Mouse (Mus musculus) heart, adult 2 months (tissue): ENCODE measurements at regions not wholly inside any gene's neighbourhood (a gene's known extent, or its start where the extent isn't known, plus 50 kb on each side); places are given as distances from the start of the nearest gene placed in this dataset.
A peak's percentile ranks its signal among the peaks of the same experiment; 100 is the strongest.

ENCODE experiments used
- DNase-seq, 2 experiments: peaks; one replicate each; pipeline ENCODE4 v3.0.0; 2021
- H3K27ac ChIP-seq: fragments of 200-600 bp; 2 replicates; pipeline ENCODE4 v1.8.1; 2022
- H3K27me3 ChIP-seq: fragments of 200-500 bp; 2 replicates; pipeline ENCODE4 v1.6.1; 2012; ENCODE audit warnings: mild to moderate bottlenecking, low read length, inconsistent platforms, mixed read lengths; ENCODE audit not compliant: control insufficient read depth, insufficient read depth
- H3K36me3 ChIP-seq: fragments of 200-500 bp; 2 replicates; pipeline ENCODE4 v1.6.1; 2012; ENCODE audit warnings: low read length, inconsistent platforms; ENCODE audit not compliant: control insufficient read depth, insufficient read depth
- H3K4me1 ChIP-seq: fragments of 200-500 bp; 2 replicates; pipeline ENCODE4 v1.6.1; 2011; ENCODE audit warnings: low read length; ENCODE audit not compliant: control insufficient read depth, insufficient read depth
- H3K4me3 ChIP-seq: fragments of 200-600 bp; 2 replicates; pipeline ENCODE4 v1.8.1; 2022
- H3K79me2 ChIP-seq: fragments of 200-500 bp; replicated peaks from 2 replicates; pipeline ENCODE4 v1.6.1; 2012; ENCODE audit warnings: mild to moderate bottlenecking, inconsistent platforms, low read length, moderate library complexity, mixed read lengths; ENCODE audit not compliant: control insufficient read depth, insufficient read depth
- H3K9ac ChIP-seq: fragments of 200-500 bp; 2 replicates; pipeline ENCODE4 v1.6.1; 2012; ENCODE audit warnings: low read depth, mild to moderate bottlenecking, control low read depth, inconsistent platforms, low read length, mixed read lengths
- CTCF ChIP-seq: fragments of 200-600 bp; IDR thresholded peaks from 2 replicates; pipeline ENCODE4 v1.8.1; 2022; ENCODE audit warnings: antibody characterized with exemption, mild to moderate bottlenecking, moderate library complexity
- EP300 ChIP-seq: fragments of 200-500 bp; IDR thresholded peaks from 2 replicates; pipeline ENCODE4 v1.6.1; 2011; ENCODE audit warnings: low read depth, low read length, control low read depth; ENCODE audit not compliant: insufficient read depth
- POLR2A ChIP-seq: fragments of 200-500 bp; IDR thresholded peaks from 2 replicates; pipeline ENCODE4 v1.6.1; 2011; ENCODE audit warnings: mild to moderate bottlenecking, low read depth, low read length, control low read depth; ENCODE audit not compliant: insufficient read depth
- WGBS: fragments of 180-500 bp; shearing (Covaris S2); methylation state at CpG from one replicate; pipeline ENCODE4 v1.1.7; 2018; 5-methylcytosine and 5-hydroxymethylcytosine counted together
- intact Hi-C: fragments of 180-260 bp; cut with DNase I; formaldehyde crosslinking; loops from one replicate; pipeline ENCODE4 v1.15.1; 2025

DNA sequence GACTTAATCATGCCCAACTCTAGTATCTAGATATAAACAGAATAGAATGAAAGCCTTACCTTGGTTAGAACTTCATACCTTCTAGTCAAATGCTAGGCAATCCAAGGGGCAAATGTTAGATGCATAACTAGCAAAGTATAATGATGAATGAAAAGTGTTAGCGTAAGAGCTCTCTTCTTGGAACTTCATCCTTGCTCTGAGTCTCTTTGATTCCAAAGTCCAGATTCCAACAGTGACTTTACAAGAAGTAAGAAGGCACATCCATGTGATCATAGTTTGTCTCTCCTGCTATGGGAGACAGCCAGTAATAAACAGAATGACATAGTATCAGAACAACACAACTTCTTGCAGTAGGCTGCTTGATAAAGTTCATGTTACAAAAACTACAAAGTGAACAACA lies 54.6 kb upstream of the Ift57 start:
- Histone ChIP-seq H3K9ac (no peak overlapping the region), H3K27me3 (no peaks in the 10 kb centered on the region), H3K79me2 (no peaks in the 10 kb centered on the region), H3K4me3 (no peak overlapping the region), H3K4me1 (no peaks in the 10 kb centered on the region), H3K27ac (no peak overlapping the region), H3K36me3 (no peaks in the 10 kb centered on the region)
- no peak for DNase-seq
- WGBS = 97% methylated on average over 1 of the region's 1 CpGs
- TF ChIP-seq CTCF = no peak
- TF ChIP-seq POLR2A = no peak
- TF ChIP-seq EP300 = no peak
- intact Hi-C loops = no loop called here

DNA sequence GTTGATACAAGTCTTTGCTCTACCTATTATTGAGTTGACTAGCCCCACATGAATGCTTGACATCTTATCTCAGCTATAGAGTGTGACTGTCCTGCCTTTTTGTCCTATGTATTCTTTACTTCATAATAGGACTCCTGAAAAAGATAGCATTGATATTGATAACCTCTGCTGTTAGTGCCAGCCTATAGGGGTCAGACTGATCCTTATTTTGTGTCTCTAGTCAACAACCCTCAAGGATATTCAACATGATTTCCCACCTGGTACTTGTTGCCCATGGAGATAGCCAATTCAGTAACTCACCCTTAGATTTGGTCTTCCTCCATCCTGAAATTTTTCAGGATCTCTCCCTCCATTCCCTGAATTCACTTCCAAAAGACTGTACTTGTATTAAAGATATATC lies 52.6 kb upstream of the Ift57 start:
- Histone ChIP-seq H3K36me3 (no peaks in the 10 kb centered on the region), H3K9ac (no peak overlapping the region), H3K4me3 (no peak overlapping the region), H3K79me2 (no peaks in the 10 kb centered on the region), H3K4me1 (no peaks in the 10 kb centered on the region), H3K27me3 (no peaks in the 10 kb centered on the region), H3K27ac (no peak overlapping the region)
- no peak for DNase-seq
- intact Hi-C loops = no loop called here
- TF ChIP-seq CTCF = 0 out of 2 replicates have a peak, but pooled peaks have one; percentile 12
- no peak for TF ChIP-seq POLR2A
